Comparison of ENCODE assay signal across 11 mouse cellular contexts in the genomic region with DNA sequence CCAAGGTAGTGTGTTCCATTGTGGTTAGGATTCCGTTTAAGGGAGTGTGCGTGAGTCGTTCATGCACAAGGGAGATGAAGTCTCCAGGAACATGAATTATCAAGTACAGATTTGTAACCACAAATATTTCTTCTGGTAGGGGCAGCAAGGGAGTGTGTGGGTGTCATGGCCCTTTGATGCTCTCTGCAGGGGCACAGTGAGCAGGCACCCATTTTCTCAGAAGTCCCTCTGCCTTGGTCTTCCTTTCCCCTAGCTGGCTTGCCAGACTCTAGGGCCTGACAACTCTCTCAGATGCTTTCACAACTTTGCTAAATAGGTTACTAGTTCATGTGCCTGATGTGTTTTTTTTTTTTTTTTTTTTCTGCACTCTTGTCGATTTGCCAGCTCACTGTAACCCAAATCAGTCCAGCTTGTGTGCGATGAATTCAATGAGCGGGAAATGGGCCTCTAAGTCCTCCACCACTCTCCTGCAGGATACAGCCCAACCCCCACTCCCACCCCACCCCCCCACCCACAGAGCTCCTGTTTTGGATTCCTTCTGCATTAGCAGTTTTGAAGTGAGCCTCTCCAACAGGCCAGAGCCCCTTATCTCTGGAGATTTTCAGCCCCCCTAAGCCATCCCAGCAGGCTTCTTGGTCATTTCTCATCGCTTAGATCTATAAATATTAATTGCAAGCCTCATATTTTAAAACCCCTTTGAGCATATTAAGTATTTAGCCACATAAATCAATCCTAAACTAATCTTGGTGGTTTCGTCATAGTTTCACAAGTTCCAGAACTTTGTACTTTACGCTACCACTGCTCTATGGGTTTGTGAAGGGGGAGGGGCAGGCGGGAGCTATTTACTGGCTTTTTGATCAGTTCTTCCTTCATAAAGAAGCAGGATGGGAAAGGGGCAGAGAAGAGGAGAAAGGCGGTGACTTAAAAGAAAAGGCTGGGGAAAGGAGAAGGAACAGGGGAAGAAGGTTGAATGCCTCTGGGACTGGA.
DNase-seq lines count a peak whose midpoint lies in the region; ATAC-seq and TF ChIP-seq lines count a peak whose summit lies in the region.
"Had no signal": no experiment of that assay in that cellular context is flagged by ENCODE, and none has a peak within 500 bp of the region (broad histone marks: within the 10 kb centered on the region; RNA-seq: fewer than 3 reads in every experiment).

No protein-coding gene starts in this region.

- H3K9me3 ChIP-seq in hindbrain, embryonic 10.5 days = no peaks in the 10 kb centered on the region
- no peaks in the 10 kb centered on the region for H3K9me3 ChIP-seq in hindbrain, embryonic 16.5 days (ENCODE audit: control insufficient read depth, low read length)
- no peaks in the 10 kb centered on the region for H3K9me3 ChIP-seq in intestine, embryonic 14.5 days (ENCODE audit: control insufficient read depth, low read length)
- no peaks in the 10 kb centered on the region for H3K9me3 ChIP-seq in liver, embryonic 13.5 days (replicated peaks)
- no peaks in the 10 kb centered on the region for H3K9me3 ChIP-seq in hindbrain, embryonic 14.5 days (ENCODE audit: control insufficient read depth, low read length)

- no peak overlapping the region for H3K9ac ChIP-seq in hindbrain, embryonic 16.5 days (ENCODE audit: low read depth, low read length)
- H3K9ac ChIP-seq in intestine, embryonic 14.5 days (ENCODE audit: low read length) = no peak overlapping the region
- H3K9ac ChIP-seq in liver, embryonic 13.5 days = no peak overlapping the region
- no peak overlapping the region for H3K9ac ChIP-seq in hindbrain, embryonic 14.5 days

- H3K36me3 ChIP-seq in hindbrain, embryonic 10.5 days = no peaks in the 10 kb centered on the region
- no peaks in the 10 kb centered on the region for H3K36me3 ChIP-seq in hindbrain, embryonic 16.5 days (ENCODE audit: control insufficient read depth, insufficient read depth, low read length)
- H3K36me3 ChIP-seq in intestine, embryonic 14.5 days (ENCODE audit: control insufficient read depth, insufficient read depth, low read length) = no peaks in the 10 kb centered on the region
- no peaks in the 10 kb centered on the region for H3K36me3 ChIP-seq in liver, embryonic 13.5 days
- no peaks in the 10 kb centered on the region for H3K36me3 ChIP-seq in hindbrain, embryonic 14.5 days (replicated peaks; ENCODE audit: control insufficient read depth, insufficient read depth)

- H3K4me2 ChIP-seq in hindbrain, embryonic 16.5 days (ENCODE audit: low read length) = no peak overlapping the region
- no peak overlapping the region for H3K4me2 ChIP-seq in intestine, embryonic 14.5 days (ENCODE audit: low read length)
- H3K4me2 ChIP-seq in liver, embryonic 13.5 days = no peak overlapping the region
- H3K4me2 ChIP-seq in hindbrain, embryonic 14.5 days (replicated peaks) = no peak overlapping the region

- in situ Hi-C loops in Patski (cut with MboI; ENCODE audit: low pct_unique_long_range_greater_than_20kb) = no loop called here

- H3K4me3 ChIP-seq in hindbrain, embryonic 10.5 days = no peak overlapping the region
- no peak overlapping the region for H3K4me3 ChIP-seq in hindbrain, embryonic 16.5 days (ENCODE audit: low read length)
- H3K4me3 ChIP-seq in intestine, embryonic 14.5 days (ENCODE audit: low read depth, low read length) = no peak overlapping the region
- no peak overlapping the region for H3K4me3 ChIP-seq in liver, embryonic 13.5 days (replicated peaks)
- H3K4me3 ChIP-seq in gastrocnemius, adult 2 months = no peak overlapping the region
- no peak overlapping the region for H3K4me3 ChIP-seq in hindbrain, embryonic 14.5 days (replicated peaks; ENCODE audit: low read length)

- H3K27ac ChIP-seq in hindbrain, embryonic 10.5 days = 0 out of 2 replicates have a peak overlapping the region, but pooled peaks have one; percentile 12
- no peak overlapping the region for H3K27ac ChIP-seq in hindbrain, embryonic 16.5 days (ENCODE audit: low read depth, low read length)
- peak overlapping the region; percentile 43; the same call in 1 of the 2 replicates for H3K27ac ChIP-seq in intestine, embryonic 14.5 days (ENCODE audit: low read depth)
- H3K27ac ChIP-seq in liver, embryonic 13.5 days = peak overlapping the region; percentile 23; the same call in 1 of the 2 replicates
- no peak overlapping the region for H3K27ac ChIP-seq in gastrocnemius, adult 2 months
- no peak overlapping the region for H3K27ac ChIP-seq in hindbrain, embryonic 14.5 days
- H3K27ac ChIP-seq: hindbrain, postnatal 0 days had no signal

- WGBS in hindbrain, embryonic 10.5 days = 62% methylated on average over 11 of the region's 11 CpGs
- WGBS in hindbrain, embryonic 16.5 days = 61% methylated on average over 11 of the region's 11 CpGs
- WGBS in intestine, embryonic 14.5 days = 52% methylated on average over 11 of the region's 11 CpGs
- 48% methylated on average over 11 of the region's 11 CpGs for WGBS in liver, embryonic 13.5 days (ENCODE audit: insufficient replicate concordance)
- WGBS in hindbrain, embryonic 14.5 days = 68% methylated on average over 11 of the region's 11 CpGs

- peaks cover 13% of the 10 kb centered on the region for H3K4me1 ChIP-seq in hindbrain, embryonic 10.5 days (replicated peaks)
- H3K4me1 ChIP-seq in hindbrain, embryonic 16.5 days (ENCODE audit: control insufficient read depth, insufficient read depth, low read depth, low read length) = no peaks in the 10 kb centered on the region
- peaks cover 16% of the 10 kb centered on the region; the same call in 1 of the 2 replicates for H3K4me1 ChIP-seq in intestine, embryonic 14.5 days (replicated peaks; ENCODE audit: control insufficient read depth, insufficient read depth, low read length)
- no peaks in the 10 kb centered on the region; the same call in 1 of the 2 replicates for H3K4me1 ChIP-seq in liver, embryonic 13.5 days (replicated peaks)
- no peaks in the 10 kb centered on the region for H3K4me1 ChIP-seq in hindbrain, embryonic 14.5 days (replicated peaks; ENCODE audit: control insufficient read depth, insufficient read depth, low read length)

- POLR2A ChIA-PET in Patski (lab: Charles Lee) = no interaction called here

- no peak for ATAC-seq in hindbrain, embryonic 16.5 days
- peak; percentile 87 for ATAC-seq in Patski
- no peak for ATAC-seq in intestine, embryonic 14.5 days (replicated peaks; ENCODE audit: low FRiP score, low TSS enrichment, low read depth)
- ATAC-seq in liver, embryonic 13.5 days (ENCODE audit: low read depth) = peak; percentile 43; the same call in 1 of the 2 replicates
- no peak for ATAC-seq in hindbrain, embryonic 14.5 days (ENCODE audit: low FRiP score)
- ATAC-seq: forebrain, embryonic 14.5 days; hindbrain, postnatal 0 days had no signal

- DNase-seq in hindbrain, embryonic 10.5 days (ENCODE audit: low spot score) = no peak
- peak; percentile 33 for DNase-seq in Patski (ENCODE audit: low read depth, low spot score)
- DNase-seq in intestine, embryonic 14.5 days (ENCODE audit: low spot score) = no peak
- no peak for DNase-seq in liver, embryonic 13.5 days
- no peak for DNase-seq in gastrocnemius, adult 2 months
- DNase-seq in layer of hippocampus, postnatal 36 days = no peak
- DNase-seq in hindbrain, embryonic 14.5 days (ENCODE audit: low spot score) = no peak
- DNase-seq: cerebellum, adult 9-10 months had no signal

- peak; percentile 32 for TF ChIP-seq CTCF in Patski (IDR thresholded peaks at IDR 0.05)
- TF ChIP-seq CTCF in gastrocnemius, adult 2 months (IDR thresholded peaks at IDR 0.05) = no peak

- H3K27me3 ChIP-seq in hindbrain, embryonic 10.5 days (ENCODE audit: insufficient read depth, poor library complexity, severe bottlenecking) = no peaks in the 10 kb centered on the region
- H3K27me3 ChIP-seq in hindbrain, embryonic 16.5 days (replicated peaks; ENCODE audit: control insufficient read depth, insufficient read depth, low read length) = no peaks in the 10 kb centered on the region
- H3K27me3 ChIP-seq in Patski = no peaks in the 10 kb centered on the region
- H3K27me3 ChIP-seq in intestine, embryonic 14.5 days (replicated peaks; ENCODE audit: control insufficient read depth, insufficient read depth, low read length) = no peaks in the 10 kb centered on the region
- no peaks in the 10 kb centered on the region for H3K27me3 ChIP-seq in liver, embryonic 13.5 days
- no peaks in the 10 kb centered on the region for H3K27me3 ChIP-seq in hindbrain, embryonic 14.5 days (ENCODE audit: control insufficient read depth, insufficient read depth, low read length)

- intact Hi-C loops in gastrocnemius, adult 2 months (cut with DNase I) = no loop called here

- CTCF ChIA-PET in Patski (lab: Charles Lee) = no interaction called here

Comparison
In these comparisons a context has a peak if more than half of its experiments do, and no peak if none do; other contexts are left out.
1. H3K27ac ChIP-seq: peak in hindbrain, embryonic 10.5 days (single experiment), intestine, embryonic 14.5 days (single experiment) and liver, embryonic 13.5 days (single experiment); none in hindbrain, embryonic 16.5 days (single experiment), gastrocnemius, adult 2 months (single experiment) and hindbrain, embryonic 14.5 days (single experiment).
2. ATAC-seq: peak in Patski (single experiment) and liver, embryonic 13.5 days (single experiment); none in hindbrain, embryonic 16.5 days (single experiment), intestine, embryonic 14.5 days (single experiment) and hindbrain, embryonic 14.5 days (single experiment).